Mouse (Mus musculus): Measurements from ENCODE around the gene Mrtfa. TPM values are rescaled to one million over a fixed set of nuclear protein-coding genes. Genes with fewer than 3 reads are reported as not detected.

Gene Mrtfa
- polyA plus RNA-seq, 1 experiment from 2014 or later: 23.9 TPM

GRCm38 (mm10) chr15:81035417-81036162 is 155.0 kb downstream of the Mrtfa start:
- Histone ChIP-seq H3K9me3 (no peaks in the 10 kb centered on the region), H3K9ac (no peak overlapping the region), H3K4me1 (peaks cover 24% of the 10 kb centered on the region), H3K36me3 (no peaks in the 10 kb centered on the region), H3K4me3 (replicated peaks) (no peak overlapping the region), H3K27me3 (replicated peaks) (no peaks in the 10 kb centered on the region), H3K27ac (no peak overlapping the region; the same call in 1 of the 2 replicates), H3K4me2 (no peak overlapping the region)
- ATAC-seq (ENCODE audit: insufficient read depth, low FRiP score, low read depth): no peak
- 66% methylated on average over 12 of the region's 12 CpGs for WGBS

- 68% methylated on average over 6 of the region's 6 CpGs for WGBS
- peaks cover 24% of the 10 kb centered on the region for H3K4me1 ChIP-seq
- H3K9me3 ChIP-seq: no peaks in the 10 kb centered on the region
- H3K9ac ChIP-seq: no peak overlapping the region
- no peaks in the 10 kb centered on the region for H3K27me3 ChIP-seq (replicated peaks)
- H3K4me3 ChIP-seq (replicated peaks): no peak overlapping the region
- H3K4me2 ChIP-seq: no peak overlapping the region
- no peaks in the 10 kb centered on the region for H3K36me3 ChIP-seq
- no peak overlapping the region for H3K27ac ChIP-seq
- ATAC-seq (ENCODE audit: insufficient read depth, low FRiP score, low read depth): no peak
Measured at GRCm38 (mm10) chr15:81034119-81034518, 156.4 kb downstream of the Mrtfa start.

GRCm38 (mm10) chr15:81032941-81033629 is 157.5 kb downstream of the Mrtfa start:
- Histone ChIP-seq H3K36me3 (no peaks in the 10 kb centered on the region), H3K9me3 (no peaks in the 10 kb centered on the region), H3K4me2 (no peak overlapping the region), H3K27ac (0 out of 2 replicates have a peak overlapping the region, but pooled peaks have one; percentile 35), H3K4me1 (peaks cover 25% of the 10 kb centered on the region), H3K27me3 (replicated peaks) (no peaks in the 10 kb centered on the region), H3K4me3 (replicated peaks) (no peak overlapping the region), H3K9ac (no peak overlapping the region)
- 33% methylated on average over 9 of the region's 9 CpGs for WGBS
- peak; percentile 55; the same call in 1 of the 2 replicates for ATAC-seq (ENCODE audit: insufficient read depth, low FRiP score, low read depth)

- Histone ChIP-seq H3K4me1 (peaks cover 37% of the 10 kb centered on the region), H3K4me3 (replicated peaks) (no peak overlapping the region), H3K4me2 (no peak overlapping the region), H3K27ac (no peak overlapping the region), H3K27me3 (replicated peaks) (no peaks in the 10 kb centered on the region), H3K9ac (no peak overlapping the region), H3K9me3 (no peaks in the 10 kb centered on the region), H3K36me3 (no peaks in the 10 kb centered on the region)
- 71% methylated on average over 4 of the region's 4 CpGs for WGBS
- no peak for ATAC-seq (ENCODE audit: insufficient read depth, low FRiP score, low read depth)
Measured at GRCm38 (mm10) chr15:81031611-81032010, 158.9 kb downstream of the Mrtfa start.

- H3K4me2 ChIP-seq: no peak overlapping the region
- 72% methylated on average over 10 of the region's 10 CpGs for WGBS
- H3K9ac ChIP-seq: no peak overlapping the region
- H3K36me3 ChIP-seq: no peaks in the 10 kb centered on the region
- no peak overlapping the region for H3K4me3 ChIP-seq (replicated peaks)
- no peak for ATAC-seq (ENCODE audit: insufficient read depth, low FRiP score, low read depth)
- H3K27ac ChIP-seq: no peak overlapping the region
- H3K4me1 ChIP-seq: peaks cover 37% of the 10 kb centered on the region
- no peaks in the 10 kb centered on the region for H3K9me3 ChIP-seq
- no peaks in the 10 kb centered on the region for H3K27me3 ChIP-seq (replicated peaks)
Measured at GRCm38 (mm10) chr15:81030891-81031425, 159.6 kb downstream of the Mrtfa start.

- WGBS: 27% methylated on average over 8 of the region's 8 CpGs
- H3K27ac ChIP-seq: peak overlapping the region; percentile 21; the same call in 1 of the 2 replicates
- H3K9ac ChIP-seq: no peak overlapping the region
- ATAC-seq (ENCODE audit: insufficient read depth, low FRiP score, low read depth): peak; percentile 74; the same call in 1 of the 2 replicates
- no peaks in the 10 kb centered on the region for H3K36me3 ChIP-seq
- no peaks in the 10 kb centered on the region for H3K27me3 ChIP-seq (replicated peaks)
- H3K4me1 ChIP-seq: peaks cover 20% of the 10 kb centered on the region
- no peak overlapping the region for H3K4me3 ChIP-seq (replicated peaks)
- H3K4me2 ChIP-seq: no peak overlapping the region
- H3K9me3 ChIP-seq: no peaks in the 10 kb centered on the region
Measured at GRCm38 (mm10) chr15:81027378-81028173, 163.0 kb downstream of the Mrtfa start.

- no peaks in the 10 kb centered on the region for H3K9me3 ChIP-seq
- H3K36me3 ChIP-seq: no peaks in the 10 kb centered on the region
- peak overlapping the region; percentile 21; the same call in 1 of the 2 replicates for H3K27ac ChIP-seq
- no peak for ATAC-seq (ENCODE audit: insufficient read depth, low FRiP score, low read depth)
- H3K9ac ChIP-seq: no peak overlapping the region
- peaks cover 20% of the 10 kb centered on the region for H3K4me1 ChIP-seq
- H3K4me2 ChIP-seq: no peak overlapping the region
- 68% methylated on average over 5 of the region's 5 CpGs for WGBS
- H3K4me3 ChIP-seq (replicated peaks): no peak overlapping the region
- no peaks in the 10 kb centered on the region for H3K27me3 ChIP-seq (replicated peaks)
Measured at GRCm38 (mm10) chr15:81026901-81027300, 163.7 kb downstream of the Mrtfa start.

- no peak overlapping the region for H3K9ac ChIP-seq
- 90% methylated on average over 9 of the region's 9 CpGs for WGBS
- H3K27ac ChIP-seq: no peak overlapping the region
- no peaks in the 10 kb centered on the region for H3K9me3 ChIP-seq
- H3K27me3 ChIP-seq (replicated peaks): no peaks in the 10 kb centered on the region
- ATAC-seq (ENCODE audit: insufficient read depth, low FRiP score, low read depth): no peak
- H3K4me3 ChIP-seq (replicated peaks): no peak overlapping the region
- H3K4me1 ChIP-seq: peaks cover 13% of the 10 kb centered on the region; the same call in 1 of the 2 replicates
- H3K4me2 ChIP-seq: no peak overlapping the region
- H3K36me3 ChIP-seq: no peaks in the 10 kb centered on the region; the same call in 1 of the 2 replicates
Measured at GRCm38 (mm10) chr15:81023842-81024241, 166.7 kb downstream of the Mrtfa start.

- Histone ChIP-seq H3K4me2 (no peak overlapping the region), H3K9me3 (no peaks in the 10 kb centered on the region), H3K27ac (no peak overlapping the region), H3K27me3 (replicated peaks) (no peaks in the 10 kb centered on the region), H3K36me3 (peaks cover 13% of the 10 kb centered on the region), H3K4me3 (replicated peaks) (no peak overlapping the region), H3K9ac (no peak overlapping the region), H3K4me1 (peaks cover 7% of the 10 kb centered on the region; the same call in 1 of the 2 replicates)
- ATAC-seq (ENCODE audit: insufficient read depth, low FRiP score, low read depth): no peak
- 83% methylated on average over 7 of the region's 7 CpGs for WGBS
Measured at GRCm38 (mm10) chr15:81022437-81022836, 168.1 kb downstream of the Mrtfa start.

GRCm38 (mm10) chr15:81021377-81021776 is 169.2 kb downstream of the Mrtfa start:
- Histone ChIP-seq H3K36me3 (peaks cover 16% of the 10 kb centered on the region), H3K9me3 (no peaks in the 10 kb centered on the region), H3K27ac (no peak overlapping the region), H3K4me3 (replicated peaks) (no peak overlapping the region), H3K4me2 (no peak overlapping the region), H3K9ac (no peak overlapping the region), H3K27me3 (replicated peaks) (no peaks in the 10 kb centered on the region), H3K4me1 (no peaks in the 10 kb centered on the region)
- 69% methylated on average over 6 of the region's 6 CpGs for WGBS
- ATAC-seq (ENCODE audit: insufficient read depth, low FRiP score, low read depth): no peak

GRCm38 (mm10) chr15:81017308-81017707 is 173.2 kb downstream of the Mrtfa start:
- Histone ChIP-seq H3K4me3 (replicated peaks) (no peak overlapping the region), H3K27me3 (replicated peaks) (no peaks in the 10 kb centered on the region), H3K27ac (no peak overlapping the region), H3K4me1 (no peaks in the 10 kb centered on the region), H3K9ac (no peak overlapping the region), H3K4me2 (no peak overlapping the region), H3K9me3 (no peaks in the 10 kb centered on the region), H3K36me3 (peaks cover 37% of the 10 kb centered on the region)
- WGBS: 81% methylated on average over 7 of the region's 7 CpGs
- ATAC-seq (ENCODE audit: insufficient read depth, low FRiP score, low read depth): no peak

Measured in stomach, embryonic 15.5 days (tissue).